Mouse (Mus musculus): ENCODE measurements at regions not wholly inside any gene's neighbourhood (a gene's known extent, or its start where the extent isn't known, plus 50 kb on each side); places are given as distances from the start of the nearest gene placed in this dataset.

GRCm38 (mm10) chr11:21027299-21027698 lies 63.8 kb upstream of the Peli1 start:
- H3K27ac ChIP-seq, result no peak overlapping the region
- TF ChIP-seq CTCF (IDR thresholded peaks at IDR 0.05), result no peak
- no peak for DNase-seq (ENCODE audit: extremely low spot score in 1 of 2, low spot score in 2 of 2)
- intact Hi-C loops (cut with DNase I), result loop anchor here (5.0 kb wide), 1 partner anchor 110 kb away; no protein-coding TSS in a partner anchor
- H3K4me3 ChIP-seq, result no peak overlapping the region

DNA sequence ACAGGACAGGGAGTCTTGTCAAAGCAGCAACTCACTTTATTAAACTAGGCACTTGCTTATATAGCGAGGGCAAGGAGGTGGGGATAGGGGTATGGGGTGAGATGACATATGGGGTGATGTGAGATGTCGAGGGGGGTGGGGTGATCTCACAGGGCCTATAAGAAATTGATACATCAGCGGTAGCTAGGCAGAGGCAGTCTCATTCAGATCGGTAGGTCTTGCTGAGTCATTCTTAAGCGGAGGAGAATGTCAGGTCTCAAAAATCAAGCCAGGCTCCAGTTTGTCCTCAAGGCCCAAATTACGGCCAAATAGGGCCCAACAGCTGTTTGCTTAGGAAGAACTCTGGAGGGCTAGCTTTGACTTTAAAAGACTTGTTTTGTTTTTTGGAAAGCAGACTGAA lies 60.7 kb upstream of the Peli1 start:
- intact Hi-C loops (cut with DNase I), result no loop called here
- Histone ChIP-seq H3K4me3 (no peak overlapping the region), H3K27ac (no peak overlapping the region)
- no peak for DNase-seq (ENCODE audit: extremely low spot score in 1 of 2, low spot score in 2 of 2)
- no peak for TF ChIP-seq CTCF (IDR thresholded peaks at IDR 0.05)

DNA sequence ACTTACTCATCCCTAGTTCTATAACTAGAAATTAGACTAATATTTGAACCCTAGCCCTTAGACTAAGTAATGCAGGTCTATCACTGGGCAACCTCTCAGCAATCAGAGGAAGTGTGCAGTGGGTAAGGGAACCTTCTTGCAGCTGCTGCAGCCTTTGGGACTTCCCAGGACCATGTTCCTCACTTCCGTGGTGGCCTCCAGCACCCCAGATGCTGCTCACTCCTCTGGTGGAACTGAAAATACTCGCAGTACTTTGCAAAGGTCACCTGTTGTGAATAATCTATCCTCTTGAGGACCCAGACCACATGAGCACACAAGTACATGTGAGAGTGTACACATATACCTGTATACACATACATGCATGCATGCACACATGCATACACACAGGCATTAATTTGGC lies 59.3 kb upstream of the Peli1 start:
- no peak for DNase-seq (ENCODE audit: extremely low spot score in 1 of 2, low spot score in 2 of 2)

DNA sequence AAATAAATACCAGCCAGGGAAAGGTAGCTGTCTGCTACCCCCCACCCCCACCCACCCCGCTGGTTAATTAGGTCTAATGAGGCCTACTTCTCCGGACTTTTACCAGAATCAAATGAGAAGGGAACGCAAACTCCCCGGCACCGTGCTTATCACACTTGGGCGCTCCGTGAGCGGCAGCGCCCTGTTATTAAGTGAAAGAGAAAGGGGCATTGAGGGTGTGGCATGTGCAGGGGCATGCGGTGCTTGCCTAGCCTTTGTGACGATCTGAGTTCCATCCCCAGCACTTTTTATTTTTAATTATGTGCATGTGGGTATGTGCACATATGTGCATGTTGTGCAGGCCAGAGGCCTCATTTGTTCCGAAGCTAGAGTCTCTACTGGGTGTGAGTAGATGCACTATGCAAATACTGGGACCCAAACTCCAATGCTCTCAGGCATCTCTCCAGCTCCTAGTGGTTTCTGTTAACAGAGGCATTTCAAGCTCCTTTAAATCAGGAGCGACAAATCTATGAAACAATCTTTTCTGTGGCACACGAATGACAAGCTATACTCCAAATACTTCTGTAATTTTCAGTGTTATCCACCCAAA lies 57.8 kb upstream of the Peli1 start:
- no peak for DNase-seq (ENCODE audit: extremely low spot score in 1 of 2, low spot score in 2 of 2)
- Histone ChIP-seq H3K27ac (peak overlapping the region; percentile 29; the same call in 1 of the 2 replicates), H3K4me3 (no peak overlapping the region)
- TF ChIP-seq CTCF (IDR thresholded peaks at IDR 0.05), result no peak
- intact Hi-C loops (cut with DNase I), result no loop called here

More for the DNA sequence above, 59.3 kb upstream of the Peli1 start:
- Histone ChIP-seq H3K27ac (no peak overlapping the region), H3K4me3 (no peak overlapping the region)
- intact Hi-C loops (cut with DNase I), result no loop called here
- no peak for TF ChIP-seq CTCF (IDR thresholded peaks at IDR 0.05)

DNA sequence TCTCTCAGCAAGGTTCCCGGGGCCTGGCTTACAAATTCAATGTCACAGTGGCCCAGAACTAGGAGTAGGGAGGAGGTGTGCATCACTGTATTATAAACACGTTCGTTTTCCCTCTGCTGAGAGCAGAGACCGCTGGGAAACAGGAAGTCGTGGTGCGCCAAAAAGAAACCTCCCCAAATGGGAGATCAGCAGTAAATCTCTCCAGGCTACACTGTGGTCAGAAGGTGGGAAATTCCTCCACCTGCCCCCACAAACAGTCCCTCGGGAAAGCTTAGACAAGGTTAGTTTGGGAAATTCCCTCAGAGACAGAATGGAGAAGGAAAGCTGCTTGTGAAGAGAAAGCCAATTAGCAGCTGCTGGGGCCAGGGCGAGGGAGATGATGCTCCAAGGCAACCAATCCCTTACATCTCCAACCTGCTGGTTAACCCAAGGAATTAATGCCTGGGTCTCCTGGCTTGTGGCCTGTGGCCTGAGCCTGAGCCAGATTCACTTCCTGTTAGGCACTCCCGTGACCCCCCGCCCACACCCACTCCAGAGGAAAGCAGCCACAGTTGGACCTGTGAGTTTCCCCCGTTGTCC lies 57.2 kb upstream of the Peli1 start:
- 0 out of 2 replicates have a peak overlapping the region, but pooled peaks have one; percentile 22 for H3K4me3 ChIP-seq
- DNase-seq (ENCODE audit: extremely low spot score in 1 of 2, low spot score in 2 of 2), result no peak
- no peak for TF ChIP-seq CTCF (IDR thresholded peaks at IDR 0.05)
- peak overlapping the region; percentile 51; the same call in 1 of the 2 replicates for H3K27ac ChIP-seq
- intact Hi-C loops (cut with DNase I), result no loop called here

DNA sequence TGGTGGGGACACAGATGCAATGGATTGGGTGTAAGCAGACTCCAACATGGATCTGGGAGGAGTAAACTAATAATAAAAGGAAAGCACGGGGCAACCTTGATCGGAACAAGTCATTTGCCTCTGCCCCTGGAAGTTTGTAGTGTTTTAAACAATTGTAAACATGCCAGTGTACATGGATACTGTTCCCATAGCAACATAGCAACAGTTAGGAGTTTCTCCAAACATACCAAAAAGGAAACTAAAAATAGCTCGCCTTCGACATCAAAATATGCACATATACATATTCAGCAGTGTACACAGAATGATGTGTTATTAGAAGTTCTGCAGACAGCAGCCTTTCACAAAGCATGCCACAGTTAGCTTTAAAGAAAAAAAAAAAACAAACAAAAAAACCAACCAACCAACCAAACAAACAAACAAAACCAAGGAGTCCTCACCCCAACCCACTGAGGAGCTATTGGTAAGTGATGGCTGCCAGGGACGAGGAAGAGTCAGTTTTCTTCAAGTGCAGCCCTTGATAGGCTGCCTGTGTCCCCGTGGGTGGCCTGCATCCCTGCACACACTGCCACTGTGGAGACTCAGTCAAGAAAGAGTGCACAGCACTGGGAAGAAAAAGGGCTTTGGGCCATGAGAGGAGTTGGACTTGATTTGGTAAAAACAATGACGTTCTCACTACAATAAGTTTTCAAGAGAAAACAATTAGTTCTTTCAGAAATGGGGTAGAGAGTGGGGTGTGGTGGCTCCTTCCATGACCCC lies 54.8 kb upstream of the Peli1 start:
- no peak for DNase-seq (ENCODE audit: extremely low spot score in 1 of 2, low spot score in 2 of 2)
- no peak for TF ChIP-seq CTCF (IDR thresholded peaks at IDR 0.05)
- intact Hi-C loops (cut with DNase I), result no loop called here
- Histone ChIP-seq H3K27ac (no peak overlapping the region), H3K4me3 (no peak overlapping the region)

- no peak for DNase-seq (ENCODE audit: extremely low spot score in 1 of 2, low spot score in 2 of 2)
- Histone ChIP-seq H3K27ac (no peak overlapping the region), H3K4me3 (no peak overlapping the region)
- no peak for TF ChIP-seq CTCF (IDR thresholded peaks at IDR 0.05)
- intact Hi-C loops (cut with DNase I), result no loop called here
Measured at GRCm38 (mm10) chr11:21037267-21037906, 53.7 kb upstream of the Peli1 start.

DNA sequence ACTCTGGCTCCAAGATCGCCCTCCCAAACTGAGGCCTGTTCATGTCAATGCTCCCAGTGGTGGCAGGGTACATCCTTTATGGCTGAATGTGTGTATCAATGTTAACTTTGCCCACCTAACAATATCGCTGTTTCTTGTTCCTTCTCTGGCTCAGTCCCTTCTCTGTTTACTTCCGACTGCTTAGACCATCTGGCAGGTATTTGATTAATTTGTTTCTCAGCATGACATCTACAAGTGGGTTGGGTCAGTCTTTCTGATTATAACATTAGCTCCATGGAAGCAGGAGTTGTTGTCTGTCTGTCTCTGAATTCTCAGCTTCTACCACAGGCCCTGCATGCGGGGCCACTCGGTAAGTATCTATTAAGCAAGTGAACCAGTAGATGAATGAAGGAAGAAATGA lies 49.9 kb upstream of the Peli1 start:
- DNase-seq (ENCODE audit: extremely low spot score in 1 of 2, low spot score in 2 of 2), result no peak
- intact Hi-C loops (cut with DNase I), result no loop called here
- no peak for TF ChIP-seq CTCF (IDR thresholded peaks at IDR 0.05)
- Histone ChIP-seq H3K27ac (no peak overlapping the region), H3K4me3 (no peak overlapping the region)

Small RNAs in the stretch of these regions (microRNA-seq; reads per million reads assigned to microRNA genes)
- gene Gm23681, result 0 reads per million in 2 experiments
